Mouse (Mus musculus): ENCODE measurements around the gene Morc1.

The Morc1 gene

GRCm38 (mm10) chr16:48632351-48632750, 201.3 kb downstream of the Morc1 start:
- DNase-seq: no peak

DNA sequence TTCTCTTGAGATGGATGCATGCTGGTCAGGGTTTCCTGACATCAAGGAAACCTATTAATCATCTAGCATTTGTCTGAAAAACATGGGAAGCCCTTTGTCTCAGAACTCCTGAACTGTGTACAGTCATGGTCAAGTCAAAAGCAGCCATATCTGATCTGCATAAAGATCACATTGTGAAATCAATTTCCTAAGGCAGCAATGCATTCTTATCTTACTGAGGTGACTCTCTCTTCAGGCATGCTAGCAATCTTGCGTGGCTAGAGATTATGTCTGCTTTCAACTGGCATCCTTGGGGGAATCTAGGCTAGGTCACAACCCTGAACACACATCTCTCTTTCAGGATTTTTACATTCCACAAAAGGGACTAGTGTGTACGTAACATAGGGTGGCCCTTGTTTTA, 215.2 kb downstream of the Morc1 start:
- DNase-seq: no peak

DNA sequence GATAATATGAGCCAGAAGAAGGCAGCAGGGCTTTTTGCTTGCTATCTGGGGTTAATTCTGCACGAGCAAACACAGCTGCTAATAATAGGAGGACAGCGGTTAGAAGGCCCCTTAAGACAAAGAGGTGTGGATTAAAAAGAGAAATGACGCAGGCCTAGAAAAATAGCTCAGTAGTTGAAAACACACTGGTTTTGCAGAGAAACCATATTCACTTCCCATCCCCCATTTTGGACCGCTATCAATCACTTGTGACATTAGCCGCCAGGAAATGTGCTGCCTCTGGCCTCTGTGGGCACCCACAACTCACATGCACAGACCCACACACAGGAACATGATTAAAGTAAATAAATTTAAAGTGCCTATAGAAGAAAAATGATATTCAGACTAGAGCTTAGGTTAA, 240.7 kb downstream of the Morc1 start:
- DNase-seq: no peak

GRCm38 (mm10) chr16:48672664-48673063, 241.6 kb downstream of the Morc1 start:
- DNase-seq: no peak

DNA sequence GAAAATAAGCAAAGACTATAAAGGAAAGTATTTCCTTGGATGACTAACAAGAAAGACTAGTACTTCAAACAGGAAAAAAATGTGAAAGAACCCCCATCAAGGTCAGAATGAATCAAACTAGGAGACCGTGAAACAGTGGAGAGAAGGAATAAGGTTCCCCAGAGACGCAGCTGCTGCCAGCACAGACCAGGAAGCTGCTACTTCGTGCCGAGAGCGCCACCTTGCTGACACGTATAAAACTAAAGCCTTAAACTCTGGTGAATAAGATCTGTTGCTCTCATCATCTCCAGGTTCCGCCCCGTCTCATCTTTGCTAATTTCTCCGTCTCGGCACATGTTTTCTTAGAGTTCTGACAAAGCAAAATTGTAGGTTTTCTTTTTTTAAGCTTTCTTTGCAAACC, 244.6 kb downstream of the Morc1 start:
- peak; percentile 68 to 80 for DNase-seq

GRCm38 (mm10) chr16:48676205-48676604, 245.2 kb downstream of the Morc1 start:
- DNase-seq: no peak

- DNase-seq: no peak
These were observed 246.3 kb downstream of the Morc1 start for GRCm38 (mm10) chr16:48677381-48677780.

- DNase-seq: no peak
These were observed 247.0 kb downstream of the Morc1 start for GRCm38 (mm10) chr16:48678029-48678428.

Data from cerebellum, adult 18-20 months (tissue).